Mouse (Mus musculus): Measurements from ENCODE around the gene Gprin2.
A peak's percentile ranks its signal among the peaks of the same experiment; 100 is the strongest.

The Gprin2 gene

GRCm38 (mm10) chr14:34201231-34202035, at the start of gene Gprin2:
Gene Gprin2 (minus strand): TSS chr14:34201653.
- DNase-seq (ENCODE audit: low read depth, low spot score), result no peak

- DNase-seq (ENCODE audit: low read depth, low spot score), result no peak
Measured at GRCm38 (mm10) chr14:34240676-34241075, 39.2 kb upstream of the Gprin2 start.

- no peak for DNase-seq (ENCODE audit: low read depth, low spot score)
Measured at GRCm38 (mm10) chr14:34240263-34240662, 38.8 kb upstream of the Gprin2 start.

- DNase-seq (ENCODE audit: low read depth, low spot score), result peak; percentile 68
Measured at GRCm38 (mm10) chr14:34234630-34235380, 33.4 kb upstream of the Gprin2 start.

GRCm38 (mm10) chr14:34233846-34234245, 32.4 kb upstream of the Gprin2 start:
- DNase-seq (ENCODE audit: low read depth, low spot score), result no peak

GRCm38 (mm10) chr14:34232866-34233680, 31.6 kb upstream of the Gprin2 start:
- no peak for DNase-seq (ENCODE audit: low read depth, low spot score)

GRCm38 (mm10) chr14:34232340-34232739, 30.9 kb upstream of the Gprin2 start:
- DNase-seq (ENCODE audit: low read depth, low spot score), result no peak

GRCm38 (mm10) chr14:34228830-34229506, 27.5 kb upstream of the Gprin2 start:
- no peak for DNase-seq (ENCODE audit: low read depth, low spot score)

GRCm38 (mm10) chr14:34227981-34228380, 26.5 kb upstream of the Gprin2 start:
- DNase-seq (ENCODE audit: low read depth, low spot score), result no peak

GRCm38 (mm10) chr14:34226566-34226965, 25.1 kb upstream of the Gprin2 start:
- no peak for DNase-seq (ENCODE audit: low read depth, low spot score)

- DNase-seq (ENCODE audit: low read depth, low spot score), result no peak
Measured at GRCm38 (mm10) chr14:34225986-34226385, 24.5 kb upstream of the Gprin2 start.

GRCm38 (mm10) chr14:34223362-34223898, 22.0 kb upstream of the Gprin2 start:
- no peak for DNase-seq (ENCODE audit: low read depth, low spot score)

GRCm38 (mm10) chr14:34221416-34222077, 20.1 kb upstream of the Gprin2 start:
- no peak for DNase-seq (ENCODE audit: low read depth, low spot score)

- no peak for DNase-seq (ENCODE audit: low read depth, low spot score)
Measured at GRCm38 (mm10) chr14:34220426-34220825, 19.0 kb upstream of the Gprin2 start.

GRCm38 (mm10) chr14:34219786-34220198, 18.3 kb upstream of the Gprin2 start:
- no peak for DNase-seq (ENCODE audit: low read depth, low spot score)

GRCm38 (mm10) chr14:34219295-34219694, 17.8 kb upstream of the Gprin2 start, which contains the start of gene Syt15:
Gene Syt15 (plus strand): TSS chr14:34219595.
- no peak for DNase-seq (ENCODE audit: low read depth, low spot score)

GRCm38 (mm10) chr14:34215451-34216127, 14.1 kb upstream of the Gprin2 start:
- DNase-seq (ENCODE audit: low read depth, low spot score), result no peak

- DNase-seq (ENCODE audit: low read depth, low spot score), result no peak
Measured at GRCm38 (mm10) chr14:34209942-34210341, 8.5 kb upstream of the Gprin2 start.

GRCm38 (mm10) chr14:34209080-34209479, 7.6 kb upstream of the Gprin2 start:
- no peak for DNase-seq (ENCODE audit: low read depth, low spot score)

GRCm38 (mm10) chr14:34208651-34209050, 7.2 kb upstream of the Gprin2 start:
- no peak for DNase-seq (ENCODE audit: low read depth, low spot score)
